Mouse (Mus musculus): ENCODE results near the gene Adck1.
"Not testable (repeated sequence)": the region's sequence is repeated elsewhere in the genome, so short reads cannot be mapped to it uniquely, and the experiment has no call there.

The Adck1 gene

GRCm38 (mm10) chr12:88467935-88468465 is 107.6 kb downstream of the Adck1 start:
- no peak for ATAC-seq (ENCODE audit: insufficient number of reproducible peaks, low FRiP score, low TSS enrichment)

DNA sequence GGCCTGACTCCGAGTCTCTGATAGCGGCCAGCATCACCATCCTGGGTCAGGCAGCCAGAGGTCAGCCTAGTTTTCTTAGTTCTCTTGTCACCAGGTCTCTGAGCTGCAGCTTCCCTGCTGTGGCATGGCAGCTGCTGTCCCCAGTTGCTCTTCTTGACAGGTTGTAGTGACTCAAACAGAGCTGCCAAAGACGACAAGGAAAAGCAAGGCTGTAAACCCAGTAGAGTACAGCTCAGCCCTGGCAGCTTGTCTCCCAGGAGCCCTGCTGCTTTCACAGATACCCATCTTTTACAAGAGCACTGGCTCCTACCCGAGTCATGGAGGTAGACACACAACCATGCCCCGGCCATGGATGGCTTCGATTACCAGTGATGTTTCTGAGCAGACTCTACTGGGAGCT is 108.3 kb downstream of the Adck1 start:
- peak; percentile 54; the same call in 1 of the 2 replicates for ATAC-seq (ENCODE audit: insufficient number of reproducible peaks, low FRiP score, low TSS enrichment)

- ATAC-seq (ENCODE audit: insufficient number of reproducible peaks, low FRiP score, low TSS enrichment) = not testable (repeated sequence)
These were observed 111.5 kb downstream of the Adck1 start for GRCm38 (mm10) chr12:88471884-88472283.

DNA sequence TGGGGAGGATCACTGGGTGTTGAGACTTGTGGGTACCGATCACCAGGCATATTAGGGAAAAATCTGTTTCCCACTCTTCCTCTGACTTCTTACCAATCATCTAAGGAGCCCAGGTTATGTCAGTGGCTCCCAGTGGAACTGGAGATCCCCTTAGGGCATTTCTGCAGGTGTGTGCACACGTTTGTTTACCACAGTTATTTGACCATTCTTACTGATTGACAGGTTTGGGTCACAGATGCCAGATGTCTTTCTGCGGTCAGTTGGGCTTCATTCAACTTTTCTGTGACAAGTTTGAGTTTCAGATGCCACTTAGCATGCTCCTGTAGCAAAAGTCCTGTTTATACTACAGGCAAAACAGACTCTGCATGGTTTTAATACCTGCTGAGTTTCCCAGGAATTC is 112.5 kb downstream of the Adck1 start:
- no peak for ATAC-seq (ENCODE audit: insufficient number of reproducible peaks, low FRiP score, low TSS enrichment)

- ATAC-seq (ENCODE audit: insufficient number of reproducible peaks, low FRiP score, low TSS enrichment) = no peak
These were observed 113.4 kb downstream of the Adck1 start for GRCm38 (mm10) chr12:88473796-88474195.

DNA sequence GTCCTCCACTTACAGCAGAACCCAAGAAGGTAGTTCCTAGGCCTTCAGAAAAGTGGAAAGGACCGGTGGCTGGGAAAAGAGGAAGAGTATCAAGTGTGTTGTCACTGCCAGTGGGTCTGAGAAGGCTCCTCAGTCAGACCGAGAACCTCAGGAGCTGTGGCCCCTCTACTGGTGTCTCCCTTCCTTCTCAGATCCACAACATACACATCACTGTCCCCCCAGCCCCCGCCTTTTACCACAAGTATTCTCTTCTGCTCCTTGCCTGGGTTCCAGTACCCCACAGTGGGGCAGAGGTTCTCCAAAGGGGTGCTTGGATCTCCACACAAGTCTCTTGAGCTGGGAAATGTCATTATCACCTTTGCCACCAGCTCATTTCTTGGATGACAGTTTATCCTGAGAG is 115.5 kb downstream of the Adck1 start:
- ATAC-seq (ENCODE audit: insufficient number of reproducible peaks, low FRiP score, low TSS enrichment) = no peak

DNA sequence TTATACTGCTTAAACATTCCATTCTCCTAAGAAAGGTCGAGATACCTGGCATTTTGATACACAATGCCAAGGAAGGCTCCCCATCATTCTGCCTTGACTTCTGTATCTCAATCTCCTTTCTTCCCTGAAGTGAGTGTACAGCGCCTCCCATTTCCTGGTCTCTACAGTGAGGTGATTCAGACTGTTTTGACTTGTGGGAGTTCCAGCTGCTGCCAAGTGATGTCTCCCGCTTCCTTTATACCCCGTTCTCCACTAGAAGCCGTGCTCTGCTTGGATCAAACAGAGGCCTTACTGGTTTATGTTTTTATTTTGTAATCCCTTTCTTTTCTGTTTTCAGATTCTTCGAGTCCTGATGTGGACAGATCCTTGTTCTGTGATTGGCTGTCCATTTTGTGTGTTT is 116.3 kb downstream of the Adck1 start:
- ATAC-seq (ENCODE audit: insufficient number of reproducible peaks, low FRiP score, low TSS enrichment) = no peak

- no peak for ATAC-seq (ENCODE audit: insufficient number of reproducible peaks, low FRiP score, low TSS enrichment)
These were observed 121.3 kb downstream of the Adck1 start for GRCm38 (mm10) chr12:88481657-88482056.

DNA sequence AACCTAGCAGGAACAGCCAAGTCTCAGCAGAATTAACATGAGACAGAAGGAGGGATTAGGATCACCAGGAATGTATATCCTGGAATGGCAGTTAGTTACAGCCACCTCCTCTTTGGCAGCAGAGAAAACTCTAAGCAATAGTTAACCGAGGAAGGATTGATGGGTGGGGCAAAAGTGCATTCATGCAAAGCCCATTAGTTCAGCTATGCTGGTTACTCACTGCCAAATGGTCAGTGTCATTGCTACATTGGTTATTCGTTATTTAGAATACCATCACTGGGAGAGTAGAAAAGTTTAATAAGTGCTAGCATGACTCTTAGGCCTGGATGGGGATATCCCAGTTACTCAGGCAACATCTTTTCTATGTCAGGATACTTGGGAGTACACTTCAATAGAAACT is 130.5 kb downstream of the Adck1 start:
- ATAC-seq (ENCODE audit: insufficient number of reproducible peaks, low FRiP score, low TSS enrichment) = no peak

All from cerebellum, adult (tissue).